Comparison of ENCODE assay signal across 8 mouse cellular contexts in genomic region chr11:116318719-116319659, GRCm38 (mm10). TPM values are rescaled to one million over a fixed set of nuclear protein-coding genes. Genes with fewer than 3 reads are reported as not detected.
DNase-seq lines count a peak whose midpoint lies in the region; ATAC-seq and TF ChIP-seq lines count a peak whose summit lies in the region.

No protein-coding gene starts in this region.

- peak; percentile 98 for TF ChIP-seq CTCF in spleen, adult 2 months (IDR thresholded peaks at IDR 0.05; ENCODE audit: extremely low read depth, insufficient read depth, insufficient read length, insufficient replicate concordance)

- no peak for TF ChIP-seq POLR2A in limb, embryonic 14.5 days (IDR thresholded peaks at IDR 0.05; ENCODE audit: borderline replicate concordance, extremely low read depth, insufficient read depth, insufficient read length)
- no peak for TF ChIP-seq POLR2A in spleen, adult 2 months (IDR thresholded peaks at IDR 0.05; ENCODE audit: low read depth, low read length)

- no peaks in the 10 kb centered on the region for H3K27me3 ChIP-seq in embryonic facial prominence, embryonic 12.5 days
- H3K27me3 ChIP-seq in limb, embryonic 14.5 days (ENCODE audit: control insufficient read depth, insufficient read depth, low read length) = no peaks in the 10 kb centered on the region
- no peaks in the 10 kb centered on the region for H3K27me3 ChIP-seq in midbrain, embryonic 16.5 days (ENCODE audit: control insufficient read depth, insufficient read depth, low read depth, low read length)
- no peaks in the 10 kb centered on the region for H3K27me3 ChIP-seq in spleen, adult 2 months (ENCODE audit: control insufficient read depth, insufficient read depth, low read length)

- no peaks in the 10 kb centered on the region for H3K4me1 ChIP-seq in embryonic facial prominence, embryonic 12.5 days
- peaks cover 3% of the 10 kb centered on the region for H3K4me1 ChIP-seq in limb, embryonic 14.5 days (ENCODE audit: control insufficient read depth, insufficient read depth, low read length)
- H3K4me1 ChIP-seq in midbrain, embryonic 16.5 days (ENCODE audit: control insufficient read depth, insufficient read depth, low read length) = peaks cover 5% of the 10 kb centered on the region; the same call in 1 of the 2 replicates
- no peaks in the 10 kb centered on the region for H3K4me1 ChIP-seq in spleen, adult 2 months (ENCODE audit: control insufficient read depth, insufficient read depth, insufficient read length)

- peak; percentile 85 for DNase-seq in 3T3-L1 (ENCODE audit: low read depth, low spot score)
- DNase-seq in adrenal gland, postnatal 36 days = peak; percentile 91 to 95
- peak; percentile 64 to 78 for DNase-seq in heart, adult 9 months (ENCODE audit: low spot score in 2 of 2)
- DNase-seq in kidney, adult 8-10 months = peak; percentile 58 to 80
- DNase-seq in limb, embryonic 14.5 days (ENCODE audit: low spot score) = peak; percentile 80
- DNase-seq in spleen, adult 2 months (ENCODE audit: low read depth in 1 of 2, low spot score in 2 of 2) = peak; percentile 49 to 85

- WGBS in embryonic facial prominence, embryonic 12.5 days = 2% methylated on average over 38 of the region's 41 CpGs
- 3% methylated on average over 37 of the region's 41 CpGs for WGBS in limb, embryonic 14.5 days
- WGBS in midbrain, embryonic 16.5 days = 2% methylated on average over 41 of the region's 41 CpGs
- WGBS in spleen, adult 2 months = 2% methylated on average over 41 of the region's 41 CpGs

- no peaks in the 10 kb centered on the region for H3K9me3 ChIP-seq in embryonic facial prominence, embryonic 12.5 days
- no peaks in the 10 kb centered on the region for H3K9me3 ChIP-seq in limb, embryonic 14.5 days (ENCODE audit: control insufficient read depth, low read length)
- H3K9me3 ChIP-seq in midbrain, embryonic 16.5 days (replicated peaks; ENCODE audit: control insufficient read depth, low read length, poor library complexity, severe bottlenecking) = no peaks in the 10 kb centered on the region

- H3K4me3 ChIP-seq in embryonic facial prominence, embryonic 12.5 days = peak overlapping the region; percentile 40
- peak overlapping the region; percentile 46 for H3K4me3 ChIP-seq in limb, embryonic 14.5 days (replicated peaks; ENCODE audit: low read length)
- peak overlapping the region; percentile 32 for H3K4me3 ChIP-seq in midbrain, embryonic 16.5 days (ENCODE audit: low read depth, low read length)
- peak overlapping the region; percentile 39; the same call in 1 of the 2 replicates for H3K4me3 ChIP-seq in spleen, adult 2 months (ENCODE audit: extremely low read depth, insufficient read depth, insufficient read length)

- H3K36me3 ChIP-seq in embryonic facial prominence, embryonic 12.5 days = no peaks in the 10 kb centered on the region
- H3K36me3 ChIP-seq in limb, embryonic 14.5 days (ENCODE audit: control insufficient read depth, insufficient read depth, low read length) = no peaks in the 10 kb centered on the region
- H3K36me3 ChIP-seq in midbrain, embryonic 16.5 days (ENCODE audit: control insufficient read depth, insufficient read depth, low read length) = no peaks in the 10 kb centered on the region
- H3K36me3 ChIP-seq in spleen, adult 2 months (ENCODE audit: control insufficient read depth, insufficient read depth, low read length) = no peaks in the 10 kb centered on the region

- peak overlapping the region; percentile 90 for H3K4me2 ChIP-seq in embryonic facial prominence, embryonic 12.5 days (replicated peaks)
- peak overlapping the region; percentile 99 for H3K4me2 ChIP-seq in limb, embryonic 14.5 days (replicated peaks; ENCODE audit: low read depth, low read length, severe bottlenecking)
- H3K4me2 ChIP-seq in midbrain, embryonic 16.5 days (ENCODE audit: low read length) = peak overlapping the region; percentile 73

- peak overlapping the region; percentile 67 for H3K9ac ChIP-seq in embryonic facial prominence, embryonic 12.5 days
- H3K9ac ChIP-seq in limb, embryonic 14.5 days (ENCODE audit: low read depth, low read length, severe bottlenecking) = peak overlapping the region; percentile 74
- H3K9ac ChIP-seq in midbrain, embryonic 16.5 days (ENCODE audit: low read depth, low read length) = peak overlapping the region; percentile 47; the same call in 1 of the 2 replicates

- H3K27ac ChIP-seq in embryonic facial prominence, embryonic 12.5 days = no peak overlapping the region
- H3K27ac ChIP-seq in limb, embryonic 14.5 days (replicated peaks; ENCODE audit: low read depth, low read length) = no peak overlapping the region
- no peak overlapping the region for H3K27ac ChIP-seq in midbrain, embryonic 16.5 days (ENCODE audit: low read length)
- no peak overlapping the region for H3K27ac ChIP-seq in spleen, adult 2 months (ENCODE audit: insufficient read depth, low read length)

- peak; percentile 72 for ATAC-seq in embryonic facial prominence, embryonic 12.5 days (ENCODE audit: insufficient number of reproducible peaks, insufficient read depth, low FRiP score, low TSS enrichment)
- peak; percentile 84 for ATAC-seq in limb, embryonic 14.5 days (ENCODE audit: low FRiP score, low read depth)
- ATAC-seq in midbrain, embryonic 16.5 days = peak; percentile 84

RNA-seq across cellular contexts. Expression of gene Exoc7, which starts 12.0 kb away (rescaled TPM):
- 10 to 100 TPM; 57.6 to 68.8 TPM for total RNA-seq in adrenal gland, postnatal 36 days (2021)
- 78.8 and 83.9 TPM in 2 replicates for polyA plus RNA-seq in embryonic facial prominence, embryonic 12.5 days (2016; fragmentation: Nextera tagmentation; extraction: Ambion mirVana)
- 57.7 and 66.7 TPM in 2 replicates for polyA plus RNA-seq in limb, embryonic 14.5 days (2012; rRNA removed)
- 72.0 and 72.7 TPM in 2 replicates for polyA plus RNA-seq in limb, embryonic 14.5 days (2014; fragmentation: Nextera tagmentation; extraction: Ambion mirVana)
- 122 and 127 TPM in 2 replicates for polyA plus RNA-seq in midbrain, embryonic 16.5 days (2015; fragmentation: Nextera tagmentation; extraction: Ambion mirVana)
- polyA plus RNA-seq in spleen, adult 2 months (2012; rRNA removed) = 20.2 and 21.8 TPM in 2 replicates

RNA-seq across cellular contexts. Expression of gene Foxj1, which starts 16.2 kb away (rescaled TPM):
- under 1 TPM in 1 of 2 experiments, not detected in 1; 0.10 TPM for total RNA-seq in adrenal gland, postnatal 36 days (2021)
- 1.0 and 1.8 TPM in 2 replicates for polyA plus RNA-seq in embryonic facial prominence, embryonic 12.5 days (2016; fragmentation: Nextera tagmentation; extraction: Ambion mirVana)
- 0.85 and 0.88 TPM in 2 replicates for polyA plus RNA-seq in limb, embryonic 14.5 days (2012; rRNA removed)
- 0.14 TPM in 1 of 2 replicates, not detected in the other for polyA plus RNA-seq in limb, embryonic 14.5 days (2014; fragmentation: Nextera tagmentation; extraction: Ambion mirVana)
- polyA plus RNA-seq in midbrain, embryonic 16.5 days (2015; fragmentation: Nextera tagmentation; extraction: Ambion mirVana) = 12.1 and 13.6 TPM in 2 replicates
- 0.47 and 0.59 TPM in 2 replicates for polyA plus RNA-seq in spleen, adult 2 months (2012; rRNA removed)

RNA-seq across cellular contexts. Expression of gene Galr2, which starts 38.2 kb away (rescaled TPM):
- total RNA-seq in adrenal gland, postnatal 36 days (2021) = not detected
- 0.47 and 0.56 TPM in 2 replicates for polyA plus RNA-seq in embryonic facial prominence, embryonic 12.5 days (2016; fragmentation: Nextera tagmentation; extraction: Ambion mirVana)
- polyA plus RNA-seq in limb, embryonic 14.5 days (2012; rRNA removed) = 0.24 and 0.59 TPM in 2 replicates
- 0.33 and 0.37 TPM in 2 replicates for polyA plus RNA-seq in limb, embryonic 14.5 days (2014; fragmentation: Nextera tagmentation; extraction: Ambion mirVana)
- polyA plus RNA-seq in midbrain, embryonic 16.5 days (2015; fragmentation: Nextera tagmentation; extraction: Ambion mirVana) = 0.46 and 0.62 TPM in 2 replicates
- polyA plus RNA-seq in spleen, adult 2 months (2012; rRNA removed) = 0.08 TPM in 1 of 2 replicates, not detected in the other

RNA-seq across cellular contexts. Expression of gene Srp68, which starts 45.0 kb away (rescaled TPM):
- total RNA-seq in adrenal gland, postnatal 36 days (2021) = 10 to 100 TPM; 77.4 to 81.8 TPM
- polyA plus RNA-seq in embryonic facial prominence, embryonic 12.5 days (2016; fragmentation: Nextera tagmentation; extraction: Ambion mirVana) = 105 and 107 TPM in 2 replicates
- 106 and 111 TPM in 2 replicates for polyA plus RNA-seq in limb, embryonic 14.5 days (2012; rRNA removed)
- polyA plus RNA-seq in limb, embryonic 14.5 days (2014; fragmentation: Nextera tagmentation; extraction: Ambion mirVana) = 94.9 and 103 TPM in 2 replicates
- polyA plus RNA-seq in midbrain, embryonic 16.5 days (2015; fragmentation: Nextera tagmentation; extraction: Ambion mirVana) = 58.2 and 59.2 TPM in 2 replicates
- polyA plus RNA-seq in spleen, adult 2 months (2012; rRNA removed) = 25.4 and 27.0 TPM in 2 replicates
